Mouse (Mus musculus) cerebellum, postnatal 10 days (tissue): Measurements from ENCODE around the gene Lmtk3.

Source experiments
- DNase-seq, 2 experiments: peaks; one replicate each; pipeline ENCODE4 v3.0.0; 2021; ENCODE audit warnings: mixed read lengths in 2 of 2

Lmtk3 gene

DNA sequence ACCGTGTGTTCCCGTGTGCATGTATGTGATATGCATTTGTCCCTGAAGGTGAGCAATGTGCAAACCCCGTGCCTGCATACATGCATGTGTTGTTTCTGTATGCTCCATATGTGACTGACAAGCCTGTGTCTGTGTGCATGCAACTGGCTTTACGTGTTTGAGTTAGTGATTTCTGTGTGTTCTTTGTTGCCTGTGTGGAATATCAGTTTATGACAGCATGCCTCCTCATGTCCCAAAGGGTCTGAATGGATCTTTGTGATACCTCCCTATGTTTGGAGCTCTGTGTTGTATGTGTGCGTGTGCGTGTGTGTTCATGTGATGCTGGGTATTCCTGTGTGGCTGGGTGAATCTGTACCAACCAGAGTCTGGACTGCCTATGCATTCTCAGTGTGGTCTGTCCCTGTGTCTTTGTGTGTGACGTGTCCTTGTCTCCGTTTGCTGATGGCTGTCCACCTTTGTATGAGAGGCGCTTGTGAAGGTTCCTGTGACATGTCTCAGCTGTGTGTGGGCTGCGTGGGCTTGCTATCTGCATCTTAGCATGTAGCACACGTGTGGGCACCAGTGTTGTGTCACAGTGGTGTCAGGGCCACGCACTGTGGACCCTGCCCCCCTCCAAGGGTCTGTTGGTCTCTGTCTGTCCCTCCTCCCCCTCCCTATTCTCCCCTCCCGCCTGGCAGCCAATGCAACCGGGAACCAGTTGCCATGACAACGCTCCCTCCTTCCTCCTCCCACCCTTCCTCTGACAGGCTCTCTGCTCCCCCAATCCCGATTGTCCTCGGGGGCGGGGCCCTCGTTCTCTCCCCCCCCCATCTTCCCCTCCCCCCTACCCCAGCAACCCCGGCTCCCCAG, 1.2 kb downstream of the Lmtk3 start, which contains the start of gene Sult2b1:
Gene Sult2b1, minus strand, starts transcription at position 146 of the 849 bp plus-strand sequence.
- peak; percentile 99 for DNase-seq

DNA sequence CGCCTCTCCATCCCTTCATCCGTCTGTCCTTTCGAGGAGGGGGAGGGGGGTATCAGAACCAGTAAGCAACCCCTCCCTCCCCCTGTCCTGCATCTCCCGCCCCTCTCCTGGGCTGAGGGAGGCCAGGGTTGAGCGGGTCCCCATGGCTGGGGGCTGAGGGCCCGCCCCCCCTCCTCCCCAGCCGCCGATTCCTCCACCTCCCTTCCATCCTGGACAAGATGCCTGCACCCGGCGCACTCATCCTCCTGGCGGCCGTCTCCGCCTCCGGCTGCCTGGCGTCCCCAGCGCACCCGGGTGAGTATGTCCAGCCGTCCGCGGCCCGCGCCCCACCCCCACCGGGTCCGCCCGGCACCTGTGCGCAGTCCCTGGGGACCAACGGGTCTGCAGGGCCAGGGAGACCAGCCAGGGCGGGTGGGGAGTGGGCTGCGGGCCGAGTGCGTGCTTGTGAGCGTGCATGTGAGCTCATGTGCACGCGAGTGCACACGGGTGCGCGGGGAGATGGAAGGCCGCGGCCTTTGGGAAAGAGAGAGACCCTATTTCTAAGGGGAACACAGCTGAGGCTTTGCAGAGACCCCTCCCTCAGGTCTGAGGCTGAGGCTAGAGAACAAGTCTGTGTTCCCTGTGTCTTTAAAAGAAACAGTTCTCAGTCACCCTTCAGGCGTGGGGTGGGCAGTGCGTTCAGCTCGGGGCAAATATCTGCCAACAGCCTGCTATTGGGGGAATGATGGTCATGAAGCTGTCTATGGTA, 2.0 kb downstream of the Lmtk3 start:
- peak; percentile 89 to 91 for DNase-seq

DNA sequence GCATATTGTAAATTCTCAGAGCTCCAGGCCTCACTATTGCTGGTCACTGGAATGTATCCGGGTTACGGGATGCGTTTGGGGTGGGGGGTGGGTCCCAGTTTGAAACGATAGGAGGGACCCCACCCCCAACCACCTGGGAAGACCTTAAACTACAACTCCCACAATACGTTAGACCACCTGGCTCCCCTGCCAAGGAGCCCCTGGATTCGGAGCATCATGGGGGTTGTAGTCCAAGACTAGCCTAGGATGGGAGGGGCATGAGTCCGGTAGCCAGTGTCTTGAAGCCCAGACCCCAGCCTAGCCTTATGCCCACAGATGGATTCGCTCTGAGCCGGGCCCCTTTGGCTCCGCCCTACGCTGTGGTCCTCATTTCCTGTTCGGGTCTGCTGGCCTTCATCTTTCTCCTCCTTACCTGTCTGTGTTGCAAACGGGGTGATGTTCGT, 2.6 kb downstream of the Lmtk3 start:
- peak; percentile 92 to 93 for DNase-seq

DNA sequence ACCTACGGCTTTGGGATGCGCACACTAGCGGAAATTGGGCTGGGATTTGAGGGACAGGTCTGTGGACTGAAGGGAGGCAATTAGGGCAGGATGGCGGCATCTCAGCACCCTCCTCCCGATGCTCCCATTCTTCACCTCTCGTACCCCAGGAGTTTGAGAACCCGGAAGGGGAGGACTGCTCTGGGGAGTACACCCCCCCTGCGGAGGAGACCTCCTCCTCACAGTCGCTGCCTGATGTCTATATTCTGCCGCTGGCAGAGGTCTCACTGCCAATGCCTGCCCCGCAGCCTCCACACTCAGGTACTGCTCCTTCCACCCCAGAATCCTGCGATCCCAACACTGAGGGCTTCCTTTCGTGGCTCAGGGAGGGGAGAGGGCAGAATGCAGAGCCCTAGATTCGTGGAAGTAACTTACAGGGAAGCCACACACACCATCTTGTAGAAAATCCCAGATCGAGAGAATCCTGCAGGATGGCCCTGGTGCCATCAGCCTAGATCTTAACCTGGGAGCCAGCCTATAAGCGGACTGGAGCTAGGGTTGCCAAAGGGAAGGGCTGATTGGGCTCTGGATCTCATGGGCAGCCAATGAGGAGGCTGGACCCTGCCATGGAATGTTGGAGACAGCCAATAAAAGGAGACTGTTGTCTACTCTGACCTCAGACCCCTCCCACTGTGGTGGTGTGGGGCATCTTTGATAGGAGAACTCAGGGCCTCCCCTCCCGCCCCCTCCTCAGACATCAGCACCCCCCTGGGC, 3.3 kb downstream of the Lmtk3 start:
- peak; percentile 76 to 77 for DNase-seq

DNA sequence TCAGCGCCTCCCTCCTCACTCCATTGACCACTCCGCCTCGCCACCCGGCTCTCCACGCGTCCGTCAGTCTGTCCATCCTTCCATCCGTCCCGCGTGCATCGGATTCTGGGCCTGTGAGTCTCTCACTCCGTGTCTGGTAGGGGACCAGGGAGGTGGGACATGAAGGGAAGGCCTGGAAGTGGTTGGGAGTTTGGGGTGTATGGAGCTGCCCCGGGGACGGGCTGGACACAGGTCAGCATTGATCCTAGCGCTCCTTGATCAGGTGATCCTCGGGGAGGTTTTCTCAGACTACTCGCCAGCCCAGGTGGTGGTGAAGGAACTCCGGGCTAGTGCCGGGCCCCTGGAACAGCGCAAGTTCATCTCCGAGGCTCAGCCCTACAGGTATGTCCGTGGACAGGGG, 4.1 kb downstream of the Lmtk3 start:
- DNase-seq: peak in 1 of 2 experiments; percentile 37

DNA sequence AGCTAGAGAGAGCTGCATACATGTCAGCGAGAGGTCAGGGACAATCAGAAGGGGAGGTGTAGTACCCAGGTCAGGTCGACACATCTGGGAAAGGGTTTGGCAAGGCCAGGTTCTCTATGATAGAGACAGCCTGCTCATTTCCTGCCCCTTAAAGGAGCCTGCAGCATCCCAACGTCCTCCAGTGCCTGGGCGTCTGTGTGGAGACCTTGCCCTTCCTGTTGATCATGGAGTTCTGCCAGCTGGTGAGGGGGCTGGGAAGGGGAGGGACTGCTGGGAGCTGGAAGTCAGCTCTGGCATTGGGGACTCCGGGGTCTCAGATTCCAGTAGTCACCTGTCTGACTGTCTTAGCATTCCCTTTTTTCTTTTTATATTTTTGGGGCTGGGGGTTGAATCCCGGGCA, 7.2 kb downstream of the Lmtk3 start:
- DNase-seq: peak in 1 of 2 experiments; percentile 26

DNA sequence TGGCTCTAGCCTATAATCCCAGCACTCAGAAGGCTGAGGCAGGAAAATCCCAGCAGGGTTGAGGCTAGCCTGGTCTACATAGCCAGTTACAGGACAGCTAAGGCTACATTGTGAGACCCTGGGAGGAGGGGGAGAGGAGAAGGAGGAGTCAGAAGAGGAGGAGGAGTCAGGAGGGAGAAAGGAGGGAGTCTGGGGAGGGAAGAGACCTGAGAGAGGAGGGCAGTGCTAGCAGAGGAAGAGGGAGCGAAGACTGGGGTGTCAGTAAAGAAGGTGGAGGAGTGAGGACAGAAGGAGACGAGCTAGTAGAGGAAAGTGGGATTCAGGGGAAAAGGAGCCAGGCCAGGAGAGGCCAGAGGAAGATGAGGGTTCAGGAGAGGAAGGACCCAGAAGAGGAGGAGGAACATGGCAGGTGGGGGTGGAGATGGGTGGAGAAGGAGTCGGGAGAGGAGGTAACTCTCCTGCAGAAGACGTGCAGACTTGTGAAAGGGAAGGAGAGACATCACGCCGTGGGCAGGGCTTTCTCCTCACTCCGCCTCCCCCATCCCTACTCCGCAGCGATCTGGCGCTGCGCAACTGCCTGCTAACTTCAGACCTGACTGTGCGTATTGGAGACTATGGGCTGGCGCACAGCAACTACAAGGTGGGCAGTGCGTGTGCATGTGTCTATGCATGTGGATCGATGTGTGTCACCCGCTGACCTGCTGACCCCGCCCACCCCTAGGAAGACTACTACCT, 8.4 kb downstream of the Lmtk3 start:
- peak in 1 of 2 experiments; percentile 5 for DNase-seq

DNA sequence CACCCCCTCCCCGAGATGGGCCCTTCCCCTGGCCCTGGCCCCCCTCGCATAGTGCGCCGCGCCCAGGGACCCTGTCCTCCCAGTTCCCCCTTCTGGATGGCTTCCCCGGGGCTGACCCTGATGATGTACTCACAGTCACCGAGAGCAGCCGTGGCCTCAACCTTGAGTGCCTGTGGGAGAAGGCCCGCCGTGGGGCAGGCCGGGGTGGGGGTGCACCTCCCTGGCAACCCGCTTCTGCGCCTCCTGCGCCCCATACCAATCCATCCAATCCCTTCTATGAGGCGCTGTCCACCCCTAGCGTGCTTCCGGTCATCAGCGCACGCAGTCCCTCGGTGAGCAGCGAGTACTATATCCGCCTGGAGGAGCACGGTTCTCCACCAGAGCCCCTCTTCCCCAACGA, 9.7 kb downstream of the Lmtk3 start:
- peak in 1 of 2 experiments; percentile 11 for DNase-seq

DNA sequence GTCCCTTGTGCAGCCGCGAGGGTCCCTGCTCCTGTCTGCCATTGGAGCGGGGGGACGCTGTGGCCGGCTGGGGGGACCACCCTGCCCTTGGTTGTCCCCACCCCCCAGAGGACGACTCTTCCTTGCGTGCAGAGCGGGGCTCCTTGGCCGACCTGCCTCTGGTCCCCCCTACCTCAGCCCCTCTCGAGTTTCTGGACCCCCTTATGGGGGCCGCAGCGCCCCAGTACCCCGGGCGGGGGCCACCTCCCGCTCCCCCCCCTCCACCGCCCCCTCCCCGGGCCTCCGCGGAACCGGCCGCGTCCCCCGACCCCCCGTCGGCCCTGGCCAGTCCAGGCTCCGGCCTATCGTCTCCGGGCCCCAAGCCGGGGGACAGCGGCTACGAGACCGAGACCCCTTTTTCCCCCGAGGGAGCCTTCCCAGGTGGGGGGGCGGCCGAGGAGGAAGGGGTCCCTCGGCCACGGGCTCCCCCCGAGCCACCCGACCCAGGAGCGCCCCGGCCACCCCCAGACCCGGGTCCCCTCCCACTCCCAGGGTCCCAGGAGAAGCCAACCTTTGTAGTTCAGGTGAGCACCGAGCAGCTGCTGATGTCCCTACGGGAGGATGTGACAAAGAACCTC, 10.5 kb downstream of the Lmtk3 start:
- no peak for DNase-seq

DNA sequence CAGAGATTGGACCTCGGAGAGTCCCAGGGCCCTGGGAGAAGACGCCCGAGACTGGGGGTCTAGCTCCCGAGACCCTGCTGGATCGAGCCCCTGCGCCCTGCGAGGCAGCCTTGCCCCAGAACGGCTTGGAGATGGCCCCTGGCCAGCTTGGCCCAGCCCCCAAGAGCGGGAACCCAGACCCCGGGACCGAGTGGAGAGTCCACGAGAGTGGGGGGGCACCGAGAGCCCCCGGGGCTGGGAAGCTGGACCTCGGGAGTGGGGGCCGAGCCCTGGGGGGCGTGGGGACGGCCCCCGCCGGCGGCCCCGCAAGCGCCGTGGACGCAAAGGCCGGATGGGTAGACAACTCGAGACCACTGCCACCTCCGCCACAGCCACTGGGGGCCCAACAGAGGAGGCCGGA, 11.4 kb downstream of the Lmtk3 start:
- peak in 1 of 2 experiments; percentile 41 for DNase-seq

DNA sequence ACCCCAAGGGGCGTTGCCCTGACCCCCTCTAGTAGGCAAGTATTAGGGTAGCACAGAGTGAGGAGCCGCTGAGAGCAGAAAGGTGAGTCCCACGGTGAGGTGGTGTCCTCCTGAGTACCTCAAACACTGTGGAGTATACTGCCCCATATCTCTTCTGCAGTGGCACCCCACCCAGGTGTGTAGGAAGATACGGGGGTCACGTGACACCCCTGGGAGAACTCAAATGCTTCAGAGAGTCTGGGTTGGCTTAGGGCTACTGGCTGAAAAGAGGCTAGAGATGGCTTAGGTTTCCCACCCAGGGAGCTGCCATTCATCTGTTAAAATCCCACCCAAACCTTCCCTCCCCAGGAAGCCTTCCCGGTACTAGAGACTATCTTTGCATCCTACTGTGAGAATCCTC, 13.4 kb downstream of the Lmtk3 start:
- DNase-seq: no peak

DNA sequence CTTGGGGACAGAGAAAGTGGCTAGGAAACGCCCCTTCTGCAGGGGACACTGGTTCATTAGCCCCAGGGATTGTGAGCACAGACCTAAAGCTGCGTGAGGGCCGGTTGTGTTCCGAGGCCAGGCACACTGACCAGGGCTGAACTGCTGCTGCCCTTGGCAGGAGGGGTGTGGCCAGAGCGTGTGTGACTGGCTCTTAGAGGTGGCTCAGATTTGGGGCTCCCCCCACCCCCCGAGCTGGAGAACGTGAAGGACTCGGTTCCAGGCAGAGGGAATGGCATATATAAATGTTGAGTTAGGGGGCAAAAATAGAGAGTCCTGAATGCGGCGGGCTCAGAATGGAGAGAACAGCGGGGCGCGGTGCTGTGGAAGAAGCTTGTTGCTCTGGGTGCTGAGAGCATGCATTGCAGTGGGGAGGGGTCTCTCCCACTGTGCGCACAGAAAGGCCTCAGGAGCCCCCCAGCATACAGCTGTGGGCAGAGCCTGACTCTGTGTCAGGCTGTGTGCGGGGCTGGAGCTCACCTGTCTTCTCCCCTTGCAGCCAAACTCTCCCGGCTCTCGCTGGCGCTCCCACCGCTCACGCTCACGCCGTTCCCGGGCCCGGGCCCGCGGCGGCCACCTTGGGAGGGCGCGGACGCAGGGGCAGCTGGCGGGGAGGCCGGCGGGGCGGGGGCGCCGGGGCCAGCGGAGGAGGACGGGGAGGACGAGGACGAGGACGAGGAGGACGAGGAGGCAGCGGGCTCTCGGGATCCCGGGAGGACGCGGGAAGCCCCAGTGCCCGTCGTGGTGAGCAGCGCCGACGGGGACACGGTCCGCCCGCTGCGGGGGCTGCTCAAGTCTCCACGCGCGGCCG, 14.3 kb downstream of the Lmtk3 start:
- peak in 1 of 2 experiments; percentile 40 for DNase-seq

DNA sequence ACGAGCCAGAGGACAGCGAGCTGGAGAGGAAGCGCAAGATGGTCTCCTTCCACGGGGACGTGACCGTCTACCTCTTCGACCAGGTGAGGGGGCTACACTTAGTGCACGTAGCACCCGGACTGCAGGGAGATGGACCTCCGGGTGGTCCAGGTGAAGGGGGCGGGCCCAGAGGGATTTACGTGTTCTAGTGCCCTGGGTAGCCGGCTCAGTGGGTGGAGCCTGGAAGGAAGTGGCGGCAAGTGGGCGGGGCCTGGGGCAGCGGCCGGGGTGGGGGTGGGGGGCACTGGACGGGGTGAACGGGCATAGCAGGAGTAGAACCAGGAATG, 14.9 kb downstream of the Lmtk3 start:
- DNase-seq: peak in 1 of 2 experiments; percentile 46

DNA sequence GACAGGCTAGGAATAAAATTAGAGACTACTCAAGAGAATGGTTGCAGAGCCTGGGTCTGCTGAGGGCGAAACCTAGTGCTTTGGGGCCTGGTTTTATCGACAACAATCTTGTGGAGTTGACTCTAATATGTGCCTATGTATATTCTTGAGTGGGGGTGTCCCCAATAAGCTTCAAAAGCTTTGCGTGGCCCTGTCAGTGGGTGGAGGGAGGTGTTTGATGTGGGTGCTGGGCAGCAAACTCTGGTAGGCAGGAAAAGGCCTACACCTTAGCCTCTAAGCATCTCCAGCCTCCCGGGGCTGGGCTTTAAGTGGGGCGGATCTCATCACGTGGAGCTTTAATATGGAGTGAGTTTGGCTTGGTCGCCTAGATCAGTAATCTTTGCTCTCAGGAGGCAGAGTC, 15.4 kb downstream of the Lmtk3 start:
- peak in 1 of 2 experiments; percentile 7 for DNase-seq

DNA sequence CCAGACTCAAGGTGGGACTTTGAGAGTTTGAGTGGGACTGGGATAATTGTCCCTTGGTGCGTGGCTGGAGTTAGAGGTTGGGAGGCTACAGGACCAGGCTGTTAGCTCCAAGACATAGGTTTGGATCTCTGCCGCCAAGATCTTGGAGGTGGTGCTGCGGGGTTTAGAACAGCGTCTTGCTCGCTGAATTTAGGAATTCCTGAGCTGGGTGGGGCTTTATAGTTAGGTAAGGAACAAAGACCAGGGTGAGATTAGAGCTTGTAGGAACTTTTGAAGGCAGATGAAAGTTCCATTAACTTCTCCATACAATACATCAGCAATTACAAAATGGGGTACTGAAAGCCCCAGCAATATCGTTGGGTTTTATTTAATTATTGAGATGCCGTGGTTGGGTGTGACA, 16.5 kb downstream of the Lmtk3 start:
- DNase-seq: no peak

DNA sequence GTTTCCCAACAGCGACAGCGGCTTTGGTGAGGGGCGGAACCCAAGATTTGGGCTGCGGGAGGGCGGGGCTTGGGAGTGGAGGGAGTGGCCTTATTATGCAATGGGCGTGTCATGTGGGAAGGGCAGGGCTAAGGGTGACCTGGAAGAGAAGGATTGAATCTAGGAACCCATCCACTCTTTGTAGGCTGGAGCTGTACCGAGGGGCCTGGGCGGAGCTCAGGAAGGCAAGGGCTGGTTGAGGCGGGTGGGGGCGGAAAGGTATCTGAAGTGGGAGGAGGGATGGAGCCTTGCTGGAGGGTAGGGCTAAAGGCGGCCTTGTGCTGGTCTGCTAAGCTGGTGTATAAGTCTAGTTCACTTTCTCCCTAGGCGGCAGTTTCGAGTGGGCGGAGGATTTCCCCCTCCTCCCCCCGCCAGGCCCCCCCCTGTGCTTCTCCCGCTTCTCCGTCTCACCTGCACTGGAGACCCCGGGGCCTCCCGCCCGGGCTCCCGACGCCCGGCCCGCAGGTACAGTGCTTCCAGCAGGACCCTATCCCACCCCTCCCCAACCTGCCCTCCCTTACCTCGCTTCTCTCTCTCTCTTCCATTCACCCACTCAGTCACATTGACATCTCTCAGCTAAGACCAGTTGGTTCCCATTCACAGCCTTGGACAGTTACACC, 17.1 kb downstream of the Lmtk3 start:
- DNase-seq: peak in 1 of 2 experiments; percentile 36

DNA sequence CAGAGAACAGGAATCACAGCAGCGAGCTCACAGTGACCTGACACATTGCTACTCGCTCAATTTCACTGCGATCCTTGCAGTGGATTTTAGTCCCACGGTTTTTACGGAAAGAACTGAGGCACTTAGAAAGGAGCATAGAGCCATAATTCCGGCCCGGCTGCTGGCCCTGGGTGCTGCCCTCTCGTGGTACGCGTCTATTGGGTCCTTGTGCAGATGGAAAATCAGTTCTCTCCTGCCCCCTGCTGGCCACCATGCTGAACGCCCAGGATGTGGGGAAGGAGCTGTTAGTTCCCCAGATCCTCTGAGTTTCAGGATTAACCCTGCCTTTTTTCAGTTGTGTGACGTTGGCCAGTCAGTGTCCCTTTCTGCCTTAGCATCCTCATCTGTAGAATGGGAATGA, 17.8 kb downstream of the Lmtk3 start:
- peak; percentile 97 to 99 for DNase-seq

DNA sequence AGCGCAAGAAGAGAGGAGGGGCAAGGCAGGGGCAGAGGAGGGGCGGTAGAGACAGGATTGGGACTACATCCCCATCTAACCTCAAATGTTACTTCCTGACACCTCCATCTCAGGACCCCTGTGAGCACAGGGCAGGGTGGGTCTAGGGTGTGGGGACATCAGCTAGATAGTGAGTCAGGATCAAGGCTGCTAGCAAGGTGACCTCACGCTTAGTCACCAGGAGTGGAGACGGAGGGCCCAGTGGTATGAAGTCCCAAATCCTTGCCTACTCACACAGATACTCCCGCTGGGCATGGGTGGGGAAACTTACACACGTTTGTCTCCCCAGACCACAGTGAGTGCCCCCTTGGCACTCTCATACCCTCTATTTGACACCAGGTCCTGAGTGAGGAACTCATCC, 19.0 kb downstream of the Lmtk3 start:
- DNase-seq: no peak

DNA sequence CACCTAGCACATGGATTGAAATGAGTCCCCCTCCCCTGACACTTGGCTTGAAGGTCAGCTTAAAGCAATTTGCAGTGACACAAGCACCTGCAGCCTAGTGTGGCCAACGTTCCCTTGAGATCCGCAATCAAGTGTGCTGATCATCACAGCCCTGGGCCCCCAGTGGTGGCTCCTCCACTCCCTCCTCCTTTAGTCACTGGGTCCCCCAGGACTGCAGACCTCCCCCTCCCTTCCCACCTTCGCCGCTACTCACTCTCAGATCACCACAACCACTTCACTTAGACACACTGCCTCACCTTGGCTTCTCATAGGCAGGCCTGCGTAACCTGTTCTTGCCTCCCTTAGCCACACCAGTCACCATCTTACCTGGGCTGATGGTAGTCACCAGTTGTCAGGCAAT, 22.4 kb downstream of the Lmtk3 start:
- DNase-seq: no peak

DNA sequence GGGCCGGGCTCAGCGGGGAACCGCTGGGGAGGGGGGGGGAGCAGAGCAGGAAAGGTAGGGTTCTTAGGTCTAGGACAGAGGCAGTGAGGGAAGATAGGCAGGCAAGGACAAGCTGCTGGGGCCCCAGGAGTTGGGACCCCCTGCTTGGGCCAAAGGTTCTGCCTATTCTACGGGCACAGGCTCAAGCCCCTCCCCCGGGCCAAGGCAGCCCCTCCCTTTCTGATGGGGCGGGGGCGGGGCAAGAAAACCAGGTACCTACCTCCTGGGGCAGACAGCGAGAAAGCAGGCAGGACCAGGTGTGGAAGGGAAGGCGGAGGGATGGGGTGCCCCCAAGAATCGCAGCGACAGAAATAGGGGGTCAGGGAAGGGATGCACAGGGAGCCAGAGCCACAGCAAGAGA, 24.9 kb downstream of the Lmtk3 start:
- DNase-seq: peak in 1 of 2 experiments; percentile 36
